Mouse (Mus musculus): Measurements from ENCODE around the gene Rps6kb1. TPM values are rescaled to one million over a fixed set of nuclear protein-coding genes. Genes with fewer than 3 reads are reported as not detected.

The Rps6kb1 gene
- polyA plus RNA-seq, 1 experiment = 44.0 TPM

DNA sequence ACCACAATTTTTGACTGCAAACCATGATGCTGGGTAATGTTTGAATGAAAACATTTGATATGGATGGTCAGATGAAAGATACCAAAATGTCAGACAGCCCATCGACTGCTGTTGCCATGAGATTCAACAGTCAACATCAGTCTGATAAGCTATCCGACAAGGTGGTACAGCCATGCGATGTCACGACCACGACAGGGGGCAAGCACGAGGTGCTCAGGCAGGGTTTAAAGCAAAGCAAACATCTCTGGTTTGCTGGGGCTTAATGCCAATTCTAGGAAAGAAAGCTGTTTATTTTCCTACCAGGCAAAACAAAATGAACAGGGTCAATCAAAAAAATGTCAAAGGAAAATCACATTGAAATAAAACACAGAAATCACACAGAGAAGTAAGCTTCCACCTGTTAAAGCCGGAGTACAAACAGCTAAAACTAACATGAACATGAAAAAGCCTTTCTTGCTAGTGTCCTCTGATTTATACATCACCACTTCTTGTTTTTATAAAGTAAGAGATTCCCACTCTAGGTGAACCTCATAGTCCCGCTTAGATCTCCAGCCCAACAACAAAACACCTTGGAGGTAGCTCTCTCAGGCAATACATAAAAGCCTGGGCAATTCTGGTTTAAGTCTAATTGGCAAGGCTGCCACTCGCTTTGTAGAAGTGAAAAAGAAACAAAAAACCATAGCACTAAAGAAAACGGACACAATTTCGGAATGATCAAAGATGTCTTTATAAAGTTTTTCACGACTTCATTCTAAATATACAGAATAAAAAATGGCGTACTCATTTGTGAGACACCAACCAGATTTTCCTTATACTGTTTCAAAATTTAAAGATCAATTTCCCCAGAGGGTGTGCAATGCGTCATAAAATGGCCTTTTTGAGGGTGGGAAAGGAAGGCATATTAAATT lies 39.6 kb upstream of the Rps6kb1 start:
- peak overlapping the region; percentile 35 for H3K4me3 ChIP-seq (ENCODE audit: insufficient read depth, low read depth, low read length)
- H3K27ac ChIP-seq (replicated peaks; ENCODE audit: low read depth, low read length) = peak overlapping the region; percentile 41
- H3K4me1 ChIP-seq (ENCODE audit: control insufficient read depth, insufficient read depth, insufficient read length, low read length) = peaks cover 14% of the 10 kb centered on the region

GRCm38 (mm10) chr11:86583313-86583825 lies 38.8 kb upstream of the Rps6kb1 start:
- no peak overlapping the region for H3K4me3 ChIP-seq (ENCODE audit: insufficient read depth, low read depth, low read length)
- peaks cover 23% of the 10 kb centered on the region for H3K4me1 ChIP-seq (ENCODE audit: control insufficient read depth, insufficient read depth, insufficient read length, low read length)
- H3K27ac ChIP-seq (replicated peaks; ENCODE audit: low read depth, low read length) = no peak overlapping the region

DNA sequence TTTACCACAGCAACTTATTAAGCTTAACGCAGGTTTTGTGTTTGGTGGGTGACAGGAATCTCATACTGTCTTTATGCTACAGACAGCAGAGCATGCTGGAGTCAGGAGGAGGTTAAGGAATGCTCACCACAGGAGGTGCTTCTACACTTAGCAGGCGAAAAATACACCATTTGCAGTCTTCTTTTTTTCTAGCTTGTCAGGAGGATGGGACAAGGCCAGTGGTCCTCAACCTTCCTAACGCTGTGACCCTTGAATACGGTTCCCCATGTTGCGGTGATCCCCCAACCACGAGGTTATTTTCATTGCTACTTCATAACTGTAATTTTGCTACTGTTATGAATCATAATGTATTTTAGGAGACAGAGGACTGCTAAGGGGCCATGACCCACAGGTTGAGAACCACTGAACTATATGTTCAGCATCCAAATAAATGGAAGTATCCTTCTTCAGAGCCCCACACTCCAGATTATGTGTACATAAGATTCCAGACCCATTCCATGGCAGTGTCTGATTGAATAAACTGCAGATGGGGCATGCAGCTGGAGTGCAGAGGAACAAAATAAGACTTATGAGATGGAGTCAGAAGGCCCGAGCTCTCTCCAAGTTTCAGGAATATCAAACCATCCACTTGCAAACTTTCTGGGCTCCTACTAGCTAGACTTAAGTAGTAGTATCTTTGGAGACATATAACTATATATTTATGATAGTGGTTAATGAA lies 38.1 kb upstream of the Rps6kb1 start:
- no peak overlapping the region for H3K4me3 ChIP-seq (ENCODE audit: insufficient read depth, low read depth, low read length)

DNA sequence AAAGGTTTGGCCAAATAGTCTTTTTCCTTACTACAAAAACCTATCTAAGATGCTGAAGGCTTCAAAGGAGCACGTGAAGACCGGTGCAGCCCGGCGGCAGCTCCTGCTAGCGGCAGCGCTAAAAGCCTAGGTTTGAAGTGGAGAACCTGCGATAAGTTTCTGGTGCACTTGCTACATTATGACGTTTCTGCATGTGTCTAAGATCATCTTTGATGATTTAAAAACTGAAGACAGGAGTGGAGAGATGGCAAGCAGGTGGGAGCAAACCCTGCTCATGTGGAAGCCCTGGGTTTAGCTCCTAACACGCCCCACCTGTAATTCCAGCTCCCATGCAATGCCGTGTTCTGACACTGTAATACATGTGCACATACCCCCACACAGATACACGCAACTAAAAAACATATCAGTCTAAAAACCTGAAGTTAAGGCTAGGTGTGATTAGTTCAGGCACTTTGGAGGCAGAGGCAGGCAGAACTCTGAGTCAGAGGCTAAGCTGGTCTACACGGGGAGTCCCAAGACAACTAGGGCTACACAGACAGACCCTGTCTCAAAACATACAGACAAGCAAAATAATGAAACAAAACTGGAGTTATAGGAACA lies 37.4 kb upstream of the Rps6kb1 start:
- Histone ChIP-seq H3K27ac (replicated peaks; ENCODE audit: low read depth, low read length) (peak overlapping the region; percentile 99), H3K4me3 (ENCODE audit: insufficient read depth, low read depth, low read length) (no peak overlapping the region), H3K4me1 (ENCODE audit: control insufficient read depth, insufficient read depth, insufficient read length, low read length) (peaks cover 29% of the 10 kb centered on the region)

More for the DNA sequence above, 38.1 kb upstream of the Rps6kb1 start:
- Histone ChIP-seq H3K4me1 (ENCODE audit: control insufficient read depth, insufficient read depth, insufficient read length, low read length) (peaks cover 28% of the 10 kb centered on the region), H3K27ac (replicated peaks; ENCODE audit: low read depth, low read length) (peak overlapping the region; percentile 99; the same call in 1 of the 2 replicates)

DNA sequence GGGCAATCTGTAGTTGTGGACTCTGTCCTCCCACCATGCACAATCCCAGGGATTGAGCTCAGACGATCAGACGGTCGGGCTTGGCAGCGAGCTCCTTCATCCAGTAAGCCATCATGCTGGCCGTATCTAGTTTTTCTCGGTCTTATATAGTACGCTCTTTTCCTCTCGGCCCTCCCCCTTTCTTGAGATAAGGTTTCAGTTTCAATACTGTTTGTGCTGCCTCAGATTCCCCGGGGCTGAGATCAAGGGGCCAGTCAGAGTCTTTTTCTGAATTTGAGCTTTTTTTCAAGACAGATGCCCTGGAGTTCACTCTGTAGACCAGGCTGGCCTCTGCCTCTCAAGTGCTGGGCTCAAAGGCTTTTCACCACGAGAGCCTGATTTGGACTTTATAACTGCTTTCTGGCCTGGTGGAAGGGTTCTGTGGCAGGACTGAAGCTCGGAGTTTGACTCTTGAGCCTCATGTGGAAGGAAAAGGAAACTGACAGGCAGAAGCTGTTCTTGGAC lies 36.7 kb upstream of the Rps6kb1 start:
- H3K4me1 ChIP-seq (ENCODE audit: control insufficient read depth, insufficient read depth, insufficient read length, low read length) = peaks cover 29% of the 10 kb centered on the region

DNA sequence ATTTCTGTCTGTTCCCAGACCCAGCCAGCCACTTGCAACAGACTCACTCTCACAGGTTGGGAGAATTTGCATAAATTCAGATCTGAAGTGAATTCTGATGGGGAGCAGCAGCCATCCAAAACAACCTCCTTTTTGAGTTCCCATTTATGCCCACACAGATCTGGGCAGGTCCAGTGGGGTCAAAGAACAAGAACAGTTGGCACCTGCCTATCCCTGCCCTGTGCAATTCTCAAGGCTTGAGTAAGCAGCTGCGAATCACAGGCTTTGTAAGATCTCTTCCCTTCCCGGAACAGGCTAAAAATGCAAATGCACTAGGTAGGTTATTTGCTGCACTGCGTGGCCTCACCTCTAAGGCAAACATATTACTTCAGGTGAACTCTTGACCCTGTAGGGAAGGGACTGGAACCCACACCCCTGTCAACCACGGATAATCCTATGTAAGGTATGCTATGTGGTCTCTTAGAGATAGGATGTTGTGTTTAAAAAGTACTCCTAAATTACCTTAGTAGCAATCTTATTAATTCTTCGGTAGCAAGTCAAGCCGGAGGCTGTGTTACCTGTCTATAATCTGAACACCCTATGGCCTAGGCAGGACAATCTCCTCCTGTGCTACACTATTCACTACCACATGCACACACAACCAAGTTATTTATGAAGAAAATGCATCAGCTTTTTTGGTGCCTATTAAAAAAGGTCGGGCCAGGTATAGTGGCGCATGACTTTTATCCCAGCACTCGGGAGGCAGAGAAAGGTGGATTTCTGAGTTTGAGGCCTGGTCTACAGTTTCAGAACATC lies 35.9 kb upstream of the Rps6kb1 start:
- Histone ChIP-seq H3K4me3 (ENCODE audit: insufficient read depth, low read depth, low read length) (no peak overlapping the region), H3K27ac (replicated peaks; ENCODE audit: low read depth, low read length) (peak overlapping the region; percentile 99), H3K4me1 (ENCODE audit: control insufficient read depth, insufficient read depth, insufficient read length, low read length) (peaks cover 32% of the 10 kb centered on the region)

More for the DNA sequence above, 36.7 kb upstream of the Rps6kb1 start:
- peak overlapping the region; percentile 99 for H3K27ac ChIP-seq (replicated peaks; ENCODE audit: low read depth, low read length)
- H3K4me3 ChIP-seq (ENCODE audit: insufficient read depth, low read depth, low read length) = peak overlapping the region; percentile 61

DNA sequence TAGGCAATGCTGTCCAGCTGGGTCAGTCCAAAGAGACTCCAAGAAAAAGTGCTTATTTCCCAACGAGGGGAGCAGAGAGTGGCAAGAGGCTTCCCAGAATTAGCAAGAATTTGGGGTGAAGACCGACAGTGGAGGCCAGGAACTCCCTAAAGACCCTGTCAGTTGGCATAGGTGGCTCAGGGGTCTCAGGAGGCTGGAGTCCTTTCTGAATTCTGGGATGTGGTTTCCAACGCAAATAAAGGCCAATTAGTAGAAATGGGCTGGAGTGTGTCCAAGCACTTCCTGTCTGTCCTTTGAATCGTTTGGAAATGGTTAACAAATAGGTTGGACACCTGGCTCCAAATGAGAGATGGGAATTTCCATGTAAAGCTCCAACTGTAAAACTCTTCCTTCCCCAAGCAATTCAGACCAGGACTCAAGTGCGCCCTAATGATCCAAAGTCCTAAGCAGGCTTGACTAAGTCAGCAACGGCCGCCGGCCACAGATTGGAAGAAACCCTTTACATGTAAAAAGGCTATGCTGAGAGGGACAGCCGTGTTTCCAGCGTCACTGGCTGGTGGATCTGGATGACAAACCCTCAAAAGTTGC lies 35.2 kb upstream of the Rps6kb1 start:
- Histone ChIP-seq H3K27ac (replicated peaks; ENCODE audit: low read depth, low read length) (peak overlapping the region; percentile 99), H3K4me1 (ENCODE audit: control insufficient read depth, insufficient read depth, insufficient read length, low read length) (peaks cover 32% of the 10 kb centered on the region), H3K4me3 (ENCODE audit: insufficient read depth, low read depth, low read length) (no peak overlapping the region)

DNA sequence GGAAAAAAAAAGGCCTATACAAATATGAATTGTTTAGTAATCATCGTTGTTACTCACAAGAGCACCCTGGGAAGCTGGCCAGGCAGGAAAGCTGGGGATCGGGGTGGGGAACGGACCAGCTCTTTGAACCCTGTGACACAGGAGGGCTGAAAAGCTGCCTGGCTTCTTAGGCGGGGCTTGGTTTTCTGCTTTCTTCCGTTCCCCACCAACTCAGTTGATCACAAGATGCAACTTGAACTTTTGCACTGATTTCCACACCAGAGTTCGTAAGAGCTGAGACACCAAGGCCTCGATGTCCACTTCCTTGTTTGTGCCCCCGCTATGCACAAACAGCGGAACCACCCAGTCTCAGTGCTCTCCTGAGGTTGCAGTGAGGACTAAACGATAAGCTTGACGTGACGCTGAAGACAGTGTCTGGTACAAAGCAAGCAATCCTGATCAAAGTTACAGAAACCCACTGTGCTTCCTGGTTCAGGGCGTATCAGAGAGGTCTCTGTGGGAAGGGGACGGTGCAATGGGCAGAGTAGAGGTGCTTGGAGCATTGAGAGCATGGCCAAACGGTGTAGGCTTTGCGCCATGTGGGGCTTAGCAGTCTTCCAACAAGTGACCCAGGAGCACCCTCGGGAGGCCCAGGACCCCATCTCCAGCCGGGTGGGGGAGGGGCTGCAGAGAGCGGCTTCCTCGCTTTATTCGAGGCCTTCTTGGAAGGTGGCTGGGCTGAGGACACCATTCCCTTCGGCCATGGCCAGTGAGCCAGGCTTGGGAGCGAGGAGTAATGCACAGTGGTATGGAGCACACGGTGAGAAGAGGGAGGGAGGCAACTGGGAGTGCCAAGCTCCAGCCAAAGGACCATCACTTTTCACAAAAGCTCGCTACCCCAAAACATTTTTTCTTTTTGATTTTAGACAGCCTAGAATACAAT lies 34.5 kb upstream of the Rps6kb1 start:
- H3K4me3 ChIP-seq (ENCODE audit: insufficient read depth, low read depth, low read length) = peak overlapping the region; percentile 11
- H3K27ac ChIP-seq (replicated peaks; ENCODE audit: low read depth, low read length) = peak overlapping the region; percentile 99
- H3K4me1 ChIP-seq (ENCODE audit: control insufficient read depth, insufficient read depth, insufficient read length, low read length) = peaks cover 32% of the 10 kb centered on the region

DNA sequence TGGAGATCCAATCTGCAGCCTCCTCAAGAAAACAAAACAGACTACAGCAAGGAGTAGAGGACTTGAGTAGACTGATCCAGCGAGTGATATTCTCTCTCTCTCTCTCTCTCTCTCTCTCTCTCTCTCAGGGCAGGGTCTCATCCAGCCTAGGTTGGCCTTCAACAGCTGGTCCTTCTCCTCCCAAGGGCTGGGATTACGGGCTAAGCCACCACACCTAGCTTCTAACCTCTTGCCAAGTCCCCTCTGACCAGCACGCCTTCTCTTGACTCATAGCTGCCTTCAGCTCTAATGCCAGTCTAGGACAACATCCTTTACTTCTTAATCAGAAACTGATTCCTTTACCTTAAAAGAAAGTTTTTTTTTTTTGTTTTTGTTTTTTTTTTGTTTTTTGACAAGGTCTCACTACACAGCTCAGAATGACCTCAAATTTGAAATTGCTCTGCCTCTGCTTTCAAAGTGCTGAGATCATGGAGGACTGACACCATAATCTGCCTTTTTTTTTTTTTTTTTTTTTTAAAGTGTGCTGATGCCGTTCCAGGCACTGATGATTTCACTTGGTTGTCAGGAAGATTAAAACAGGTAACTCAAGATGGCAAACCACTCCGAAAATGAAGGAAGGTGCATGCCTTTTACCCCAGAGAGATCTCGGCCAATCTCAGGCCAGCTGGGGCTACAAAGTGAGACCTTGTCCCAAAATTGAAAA lies 33.7 kb upstream of the Rps6kb1 start:
- Histone ChIP-seq H3K4me1 (ENCODE audit: control insufficient read depth, insufficient read depth, insufficient read length, low read length) (peaks cover 32% of the 10 kb centered on the region), H3K27ac (replicated peaks; ENCODE audit: low read depth, low read length) (peak overlapping the region; percentile 99), H3K4me3 (ENCODE audit: insufficient read depth, low read depth, low read length) (peak overlapping the region; percentile 11; the same call in 1 of the 2 replicates)

- H3K4me3 ChIP-seq (ENCODE audit: insufficient read depth, low read depth, low read length) = no peak overlapping the region
- peaks cover 32% of the 10 kb centered on the region for H3K4me1 ChIP-seq (ENCODE audit: control insufficient read depth, insufficient read depth, insufficient read length, low read length)
- peak overlapping the region; percentile 99 for H3K27ac ChIP-seq (replicated peaks; ENCODE audit: low read depth, low read length)
Observed at GRCm38 (mm10) chr11:86577231-86577630, 32.6 kb upstream of the Rps6kb1 start.

DNA sequence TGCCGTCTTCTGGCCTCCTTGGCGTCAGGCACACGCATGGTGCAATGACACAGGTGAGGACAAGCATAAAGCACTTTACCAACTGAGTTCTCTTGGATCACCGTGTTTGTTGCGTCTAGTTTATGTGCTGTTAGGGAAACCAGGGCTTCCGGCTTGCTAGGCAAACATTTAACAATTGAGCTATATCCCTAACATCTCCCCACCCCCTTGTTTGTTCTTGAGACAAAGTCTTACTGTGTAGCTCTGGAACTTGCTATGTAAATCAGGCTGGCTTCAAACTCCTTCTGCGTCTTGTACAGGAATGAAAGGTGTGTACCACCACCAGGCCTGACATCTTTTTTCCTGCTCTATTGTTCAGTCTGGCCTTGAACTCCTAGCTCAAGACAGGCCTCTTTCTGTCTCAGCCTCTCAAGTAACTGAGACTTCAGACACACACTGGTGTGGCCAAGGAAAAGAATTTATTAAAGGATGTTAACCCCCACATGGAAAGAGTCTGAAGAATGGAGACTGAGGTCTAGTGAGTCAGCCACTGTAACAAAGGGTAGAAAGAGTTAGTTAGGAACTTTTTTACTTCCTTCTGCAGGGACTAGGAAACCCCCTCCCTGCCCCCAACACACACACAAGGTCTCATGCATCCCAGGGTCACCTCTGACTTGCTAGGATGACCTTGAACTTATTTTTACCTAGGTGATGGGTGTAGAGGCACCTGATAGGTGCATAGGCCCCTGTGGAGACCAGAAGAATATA lies 31.2 kb upstream of the Rps6kb1 start:
- H3K4me3 ChIP-seq (ENCODE audit: insufficient read depth, low read depth, low read length) = no peak overlapping the region
- H3K4me1 ChIP-seq (ENCODE audit: control insufficient read depth, insufficient read depth, insufficient read length, low read length) = peaks cover 38% of the 10 kb centered on the region
- peak overlapping the region; percentile 56 for H3K27ac ChIP-seq (replicated peaks; ENCODE audit: low read depth, low read length)

DNA sequence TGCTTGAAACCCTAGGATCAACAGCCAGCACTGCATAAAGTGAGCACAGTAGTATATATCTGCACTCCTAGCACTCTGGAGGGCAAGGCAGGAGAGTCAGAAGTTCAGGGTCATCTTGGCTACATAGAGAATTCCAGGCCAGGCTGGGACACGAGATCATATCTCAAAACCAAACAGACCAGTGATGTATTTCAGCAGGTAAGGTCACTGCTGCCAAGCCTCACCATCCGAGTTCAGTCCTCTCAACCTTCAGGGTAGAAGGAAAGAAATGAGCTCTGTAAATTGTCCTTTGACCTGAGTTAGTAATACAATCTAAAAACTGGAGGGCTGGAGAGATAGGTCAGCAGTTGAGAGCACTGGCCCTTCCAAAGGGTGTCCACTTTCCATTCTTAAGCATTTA lies 29.8 kb upstream of the Rps6kb1 start:
- Histone ChIP-seq H3K4me3 (ENCODE audit: insufficient read depth, low read depth, low read length) (no peak overlapping the region), H3K4me1 (ENCODE audit: control insufficient read depth, insufficient read depth, insufficient read length, low read length) (peaks cover 25% of the 10 kb centered on the region), H3K27ac (replicated peaks; ENCODE audit: low read depth, low read length) (no peak overlapping the region)
